Mouse (Mus musculus) heart, embryonic 11.5 days (tissue): Measurements from ENCODE around the gene Rpap3. TPM values are rescaled to one million over a fixed set of nuclear protein-coding genes. Genes with fewer than 3 reads are reported as not detected.

Source experiments
- ATAC-seq: fragments of 200-750 bp; cut with Nextera tagmentation; replicated peaks from 2 replicates; pipeline ENCODE4 v1.8.0; 2017; ENCODE audit warnings: moderate library complexity; ENCODE audit not compliant: insufficient number of reproducible peaks, low FRiP score, low TSS enrichment
- H3K27ac ChIP-seq: fragments of 300-500 bp; sonication (generic); 2 replicates; pipeline ENCODE4 v1.5.1; 2014; ENCODE audit warnings: mild to moderate bottlenecking, low read depth, low read length
- H3K27me3 ChIP-seq: fragments of 300-500 bp; sonication (generic); 2 replicates; pipeline ENCODE4 v1.6.1; 2014; ENCODE audit warnings: mild to moderate bottlenecking, low read length, mixed read lengths; ENCODE audit not compliant: control insufficient read depth, insufficient read depth
- H3K36me3 ChIP-seq: fragments of 300-500 bp; sonication (generic); 2 replicates; pipeline ENCODE4 v1.6.1; 2014; ENCODE audit warnings: mild to moderate bottlenecking, low read length, moderate library complexity, mixed read lengths; ENCODE audit not compliant: control insufficient read depth, insufficient read depth
- H3K4me1 ChIP-seq: fragments of 300-500 bp; sonication (generic); 2 replicates; pipeline ENCODE4 v1.6.1; 2014; ENCODE audit warnings: low read length; ENCODE audit not compliant: control insufficient read depth, insufficient read depth
- H3K4me2 ChIP-seq: fragments of 300-500 bp; sonication (generic); 2 replicates; pipeline ENCODE4 v1.6.1; 2014; ENCODE audit warnings: mild to moderate bottlenecking, moderate library complexity
- H3K4me3 ChIP-seq: fragments of 300-500 bp; sonication (generic); 2 replicates; pipeline ENCODE4 v1.5.1; 2014; ENCODE audit warnings: low read depth, low read length
- H3K9ac ChIP-seq: fragments of 300-500 bp; sonication (generic); 2 replicates; pipeline ENCODE4 v1.6.1; 2014; ENCODE audit warnings: mild to moderate bottlenecking, low read depth, low read length, moderate library complexity
- H3K9me3 ChIP-seq: fragments of 300-500 bp; sonication (generic); replicated peaks from 2 replicates; pipeline ENCODE4 v1.6.1; 2016; ENCODE audit warnings: low read length; ENCODE audit not compliant: control insufficient read depth
- WGBS: fragments of 180-500 bp; shearing (Covaris S2); extraction: QIAGEN DNeasy Blood & Tissue Kit; methylation state at CpG from one replicate; pipeline ENCODE4 v1.1.7; 2014; ENCODE audit not compliant: insufficient replicate concordance; 5-methylcytosine and 5-hydroxymethylcytosine counted together
- polyA plus RNA-seq: library from polyadenylated mRNA; unstranded; fragments of >200 nt; fragmentation: Nextera tagmentation; extraction: Ambion mirVana; gene quantifications from 2 replicates; pipeline ENCODE4 v1.2.1, GENCODE M21; 2014

The Rpap3 gene
- polyA plus RNA-seq, 1 experiment from 2014 or later: 30.5 TPM

GRCm38 (mm10) chr15:97712546-97712945, 6.9 kb upstream of the Rpap3 start:
- H3K27ac ChIP-seq: no peak overlapping the region
- H3K4me1 ChIP-seq: no peaks in the 10 kb centered on the region
- 61% methylated on average over 6 of the region's 6 CpGs for WGBS
- ATAC-seq: no peak
- no peaks in the 10 kb centered on the region for H3K27me3 ChIP-seq
- no peaks in the 10 kb centered on the region for H3K9me3 ChIP-seq
- no peak overlapping the region for H3K4me2 ChIP-seq
- H3K9ac ChIP-seq: no peak overlapping the region
- no peaks in the 10 kb centered on the region for H3K36me3 ChIP-seq
- no peak overlapping the region for H3K4me3 ChIP-seq

DNA sequence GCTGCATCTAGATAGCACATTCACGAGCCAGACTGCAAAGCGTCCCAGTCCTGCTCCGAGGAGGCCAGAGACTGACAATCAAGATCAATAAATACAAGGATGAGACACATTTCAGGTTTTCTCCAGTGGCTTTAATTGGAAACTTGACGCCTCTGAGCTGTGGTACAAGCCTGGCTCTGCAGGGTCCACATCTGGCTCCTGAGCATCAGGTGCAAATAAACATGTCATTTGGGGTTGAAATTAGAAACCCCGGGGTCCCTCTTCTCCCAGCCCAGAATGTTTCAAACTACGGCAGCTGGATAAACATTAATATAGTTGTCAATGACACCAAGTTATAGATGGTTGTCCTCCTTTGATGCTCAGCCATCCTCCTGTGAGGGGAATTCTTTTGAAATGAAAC, 5.3 kb upstream of the Rpap3 start:
- Histone ChIP-seq H3K9me3 (no peaks in the 10 kb centered on the region), H3K4me3 (no peak overlapping the region), H3K36me3 (no peaks in the 10 kb centered on the region), H3K27ac (no peak overlapping the region), H3K27me3 (no peaks in the 10 kb centered on the region), H3K9ac (no peak overlapping the region), H3K4me2 (no peak overlapping the region), H3K4me1 (0 out of 2 replicates have a peak, but pooled peaks cover 3% of the 10 kb centered on the region)
- 68% methylated on average over 6 of the region's 6 CpGs for WGBS
- ATAC-seq: no peak

DNA sequence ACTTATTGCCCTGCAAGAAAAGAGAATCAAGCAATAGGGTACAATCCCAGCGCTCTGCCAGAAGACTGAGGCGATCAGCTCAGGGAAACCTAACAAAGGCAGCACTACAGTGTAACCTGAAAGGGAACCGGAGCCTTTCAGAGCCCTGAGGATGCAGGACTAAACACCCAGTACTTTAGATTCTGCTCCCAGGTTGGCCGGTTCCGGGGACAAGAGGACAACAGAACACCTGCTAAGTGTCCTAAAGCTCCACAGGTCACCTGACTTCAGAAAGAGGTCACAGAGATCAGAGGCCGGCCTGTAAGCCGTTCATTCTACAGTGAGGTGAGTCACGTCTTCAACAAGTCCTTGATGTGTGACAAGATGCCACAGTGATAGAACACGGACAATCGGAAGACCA, 9.0 kb downstream of the Rpap3 start:
- 89% methylated on average over 10 of the region's 10 CpGs for WGBS
- H3K9ac ChIP-seq: no peak overlapping the region
- no peak overlapping the region for H3K4me3 ChIP-seq
- H3K4me2 ChIP-seq: no peak overlapping the region
- H3K36me3 ChIP-seq: peaks cover 16% of the 10 kb centered on the region; the same call in 1 of the 2 replicates
- H3K27ac ChIP-seq: no peak overlapping the region
- no peak for ATAC-seq
- no peaks in the 10 kb centered on the region for H3K9me3 ChIP-seq
- H3K27me3 ChIP-seq: no peaks in the 10 kb centered on the region
- H3K4me1 ChIP-seq: no peaks in the 10 kb centered on the region

GRCm38 (mm10) chr15:97693411-97693810, 12.2 kb downstream of the Rpap3 start:
- 86% methylated on average over 5 of the region's 5 CpGs for WGBS
- no peaks in the 10 kb centered on the region for H3K4me1 ChIP-seq
- H3K27me3 ChIP-seq: no peaks in the 10 kb centered on the region
- ATAC-seq: no peak
- no peak overlapping the region for H3K27ac ChIP-seq
- H3K4me3 ChIP-seq: no peak overlapping the region
- H3K4me2 ChIP-seq: no peak overlapping the region
- H3K9ac ChIP-seq: no peak overlapping the region
- peaks cover 13% of the 10 kb centered on the region; the same call in 1 of the 2 replicates for H3K36me3 ChIP-seq
- H3K9me3 ChIP-seq: no peaks in the 10 kb centered on the region

- H3K4me1 ChIP-seq: no peaks in the 10 kb centered on the region
- peaks cover 30% of the 10 kb centered on the region for H3K36me3 ChIP-seq
- ATAC-seq: no peak
- no peak overlapping the region for H3K27ac ChIP-seq
- no peaks in the 10 kb centered on the region for H3K27me3 ChIP-seq
- no peaks in the 10 kb centered on the region for H3K9me3 ChIP-seq
- 91% methylated on average over 9 of the region's 9 CpGs for WGBS
- no peak overlapping the region for H3K4me2 ChIP-seq
- no peak overlapping the region for H3K9ac ChIP-seq
- no peak overlapping the region for H3K4me3 ChIP-seq
These were observed 21.5 kb downstream of the Rpap3 start for GRCm38 (mm10) chr15:97684118-97684517.

GRCm38 (mm10) chr15:97682053-97682452, 23.6 kb downstream of the Rpap3 start:
- H3K36me3 ChIP-seq: peaks cover 37% of the 10 kb centered on the region
- no peaks in the 10 kb centered on the region for H3K27me3 ChIP-seq
- WGBS: 87% methylated on average over 8 of the region's 8 CpGs

DNA sequence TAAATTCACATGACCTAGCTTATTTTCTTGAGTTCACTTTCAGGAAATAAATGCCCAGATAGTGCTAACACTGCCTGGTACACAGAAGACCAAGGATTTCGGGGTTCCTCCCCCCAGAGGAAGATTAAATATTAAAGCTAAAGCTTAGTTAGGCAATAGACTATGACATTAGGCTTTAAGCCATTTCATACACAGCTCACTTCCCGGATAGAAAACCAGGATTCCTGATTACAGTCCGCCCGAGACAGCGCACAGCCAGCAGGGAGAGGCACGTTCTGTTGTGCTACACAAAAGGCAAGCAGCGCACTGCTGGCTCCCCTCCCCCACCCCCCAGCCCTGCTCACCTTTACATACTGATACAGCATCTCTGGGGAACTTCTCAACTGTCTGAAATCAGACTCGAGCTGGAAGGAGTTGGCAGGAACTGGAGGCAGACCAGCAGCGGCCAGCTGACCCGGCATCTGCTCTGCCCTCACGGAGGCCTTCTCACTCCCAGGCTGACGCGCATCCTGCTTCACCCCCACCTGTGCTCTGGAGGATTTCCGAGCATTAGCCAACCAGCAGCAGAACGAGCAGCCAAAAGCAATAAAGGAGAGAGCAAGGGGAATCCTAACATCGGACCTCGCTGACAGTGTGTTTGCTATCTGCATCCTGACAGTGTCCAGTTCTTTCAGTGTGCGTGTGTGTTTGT, 25.5 kb downstream of the Rpap3 start:
- H3K9ac ChIP-seq: no peak overlapping the region
- ATAC-seq: no peak
- H3K4me1 ChIP-seq: no peaks in the 10 kb centered on the region
- H3K9me3 ChIP-seq: no peaks in the 10 kb centered on the region
- peaks cover 36% of the 10 kb centered on the region for H3K36me3 ChIP-seq
- no peak overlapping the region for H3K4me3 ChIP-seq
- no peak overlapping the region for H3K27ac ChIP-seq
- H3K4me2 ChIP-seq: no peak overlapping the region
- H3K27me3 ChIP-seq: no peaks in the 10 kb centered on the region
- WGBS: 80% methylated on average over 18 of the region's 18 CpGs

More at GRCm38 (mm10) chr15:97682053-97682452, 23.6 kb downstream of the Rpap3 start:
- H3K4me3 ChIP-seq: no peak overlapping the region
- no peak overlapping the region for H3K4me2 ChIP-seq
- no peak overlapping the region for H3K27ac ChIP-seq
- no peaks in the 10 kb centered on the region for H3K9me3 ChIP-seq
- ATAC-seq: no peak
- H3K4me1 ChIP-seq: no peaks in the 10 kb centered on the region
- no peak overlapping the region for H3K9ac ChIP-seq

GRCm38 (mm10) chr15:97677341-97677740, 28.3 kb downstream of the Rpap3 start:
- Histone ChIP-seq H3K9ac (no peak overlapping the region), H3K27ac (no peak overlapping the region), H3K27me3 (no peaks in the 10 kb centered on the region), H3K9me3 (no peaks in the 10 kb centered on the region), H3K36me3 (peaks cover 32% of the 10 kb centered on the region), H3K4me1 (peaks cover under 1% of the 10 kb centered on the region; the same call in 1 of the 2 replicates), H3K4me3 (no peak overlapping the region), H3K4me2 (no peak overlapping the region)
- WGBS: 90% methylated on average over 3 of the region's 3 CpGs
- ATAC-seq: no peak

GRCm38 (mm10) chr15:97675927-97676326, 29.7 kb downstream of the Rpap3 start:
- peaks cover 30% of the 10 kb centered on the region for H3K36me3 ChIP-seq
- H3K9me3 ChIP-seq: no peaks in the 10 kb centered on the region
- H3K4me3 ChIP-seq: no peak overlapping the region
- no peak overlapping the region for H3K9ac ChIP-seq
- no peak overlapping the region for H3K4me2 ChIP-seq
- no peak overlapping the region for H3K27ac ChIP-seq
- 90% methylated on average over 13 of the region's 13 CpGs for WGBS
- no peak for ATAC-seq
- H3K27me3 ChIP-seq: no peaks in the 10 kb centered on the region
- H3K4me1 ChIP-seq: peaks cover 3% of the 10 kb centered on the region; the same call in 1 of the 2 replicates
